Mouse (Mus musculus) kidney, adult 2 months (tissue): Measurements from ENCODE around the gene Acp5.
"Not testable (repeated sequence)": the region's sequence is repeated elsewhere in the genome, so short reads cannot be mapped to it uniquely, and the experiment has no call there.

Experiments
- CTCF ChIP-seq: fragments of 200-500 bp; conservative IDR thresholded peaks from 2 replicates; pipeline ENCODE4 v1.5.1; 2011; ENCODE audit warnings: low read depth, mild to moderate bottlenecking, control low read depth, low read length, moderate library complexity, mixed read lengths; ENCODE audit not compliant: insufficient read depth, insufficient read length
- POLR2A ChIP-seq: fragments of 200-500 bp; IDR thresholded peaks from one replicate; pipeline ENCODE4 v1.6.1; 2011; ENCODE audit warnings: low read depth, low read length, control low read depth

- TF ChIP-seq CTCF, POLR2A: not testable (repeated sequence)
Measured at GRCm38 (mm10) chr9:22150249-22150693, 14.8 kb upstream of the Acp5 start.
